Mouse (Mus musculus): ENCODE measurements around the gene Sap30.
"Not testable (repeated sequence)": the region's sequence is repeated elsewhere in the genome, so short reads cannot be mapped to it uniquely, and the experiment has no call there.

The Sap30 gene

DNA sequence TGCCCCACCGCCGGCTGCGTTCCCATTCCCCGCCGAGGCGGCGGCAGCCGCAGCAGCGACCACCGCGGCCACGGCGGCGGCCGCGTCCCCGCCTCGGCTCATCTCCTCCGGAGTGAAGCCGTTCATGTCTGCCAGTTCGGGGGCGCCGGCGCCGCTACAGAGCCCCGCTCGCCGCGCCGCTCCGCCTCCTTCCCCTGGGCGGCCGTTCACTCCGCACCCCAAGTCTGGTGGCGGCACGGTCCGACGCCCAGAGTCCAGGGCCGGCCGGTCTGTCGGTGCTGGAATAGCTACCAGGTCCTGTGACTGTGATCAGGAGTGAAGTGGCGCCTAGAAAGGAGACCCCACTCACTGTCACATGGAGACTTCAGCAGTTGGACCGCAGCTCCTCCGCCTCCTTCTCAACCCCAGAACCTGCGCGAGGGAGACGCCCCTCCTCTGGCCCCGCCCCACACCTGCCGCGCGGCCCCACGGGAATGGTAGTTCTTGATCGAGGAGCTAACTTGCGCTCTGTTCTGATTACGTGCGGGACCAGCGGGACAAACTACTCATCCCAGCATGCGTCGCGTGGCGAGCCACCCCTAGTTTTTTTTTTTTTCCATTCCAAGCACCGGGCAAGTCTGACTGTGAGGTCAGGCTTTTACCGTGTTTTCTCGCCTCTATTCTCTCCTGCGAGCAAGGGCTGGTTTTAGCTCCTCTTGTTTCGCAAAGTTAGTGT, at the start of gene Sap30:
Gene Sap30 (minus strand): TSS at position 420 of the 715 bp plus-strand sequence.
- peak; percentile 99 for DNase-seq (ENCODE audit: low spot score)

- no peak for DNase-seq (ENCODE audit: low spot score)
Measured at GRCm38 (mm10) chr8:57536167-57536566, 48.5 kb upstream of the Sap30 start.

DNA sequence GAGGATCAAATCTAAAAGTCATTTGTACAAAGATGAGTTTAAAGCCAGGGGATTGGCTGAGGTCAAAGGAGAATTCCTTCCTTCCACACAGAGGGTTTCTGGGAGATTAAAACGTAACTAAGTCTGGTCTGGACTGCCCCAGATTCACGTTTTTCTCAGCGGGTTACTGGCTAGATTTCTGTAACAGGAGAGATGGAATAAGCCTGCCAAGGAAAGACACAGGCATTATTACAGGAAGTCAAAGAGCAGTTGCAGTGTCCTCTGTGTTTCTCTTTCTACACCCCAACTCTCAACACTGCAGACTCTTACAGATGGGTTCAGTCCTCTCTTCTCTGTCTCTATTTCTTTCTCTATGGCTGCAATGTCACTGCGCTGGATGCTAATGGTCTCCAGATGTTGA, 46.8 kb upstream of the Sap30 start:
- no peak for DNase-seq (ENCODE audit: low spot score)

DNA sequence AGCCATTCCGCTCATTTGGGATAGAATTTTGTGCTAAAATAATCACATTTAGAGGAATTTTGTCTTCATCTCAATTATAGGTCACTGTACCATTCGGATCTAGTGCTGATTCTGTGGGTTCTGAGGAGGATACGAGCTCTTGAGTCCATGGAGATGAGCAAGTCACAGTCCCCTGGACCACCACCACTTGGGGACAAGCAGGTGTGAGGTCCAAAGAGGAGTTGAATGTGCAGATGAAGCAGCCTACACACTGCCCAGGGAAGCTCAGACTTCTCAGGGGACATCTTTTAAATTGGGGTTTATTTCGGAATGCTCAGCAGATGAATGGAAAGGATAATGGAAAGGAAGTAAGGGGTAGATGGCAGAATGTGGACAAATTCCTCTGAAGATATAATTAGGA, 45.4 kb upstream of the Sap30 start:
- no peak for DNase-seq (ENCODE audit: low spot score)

GRCm38 (mm10) chr8:57532223-57532622, 44.6 kb upstream of the Sap30 start:
- DNase-seq (ENCODE audit: low spot score): no peak

GRCm38 (mm10) chr8:57530666-57531349, 43.1 kb upstream of the Sap30 start:
- DNase-seq (ENCODE audit: low spot score): peak; percentile 66

DNA sequence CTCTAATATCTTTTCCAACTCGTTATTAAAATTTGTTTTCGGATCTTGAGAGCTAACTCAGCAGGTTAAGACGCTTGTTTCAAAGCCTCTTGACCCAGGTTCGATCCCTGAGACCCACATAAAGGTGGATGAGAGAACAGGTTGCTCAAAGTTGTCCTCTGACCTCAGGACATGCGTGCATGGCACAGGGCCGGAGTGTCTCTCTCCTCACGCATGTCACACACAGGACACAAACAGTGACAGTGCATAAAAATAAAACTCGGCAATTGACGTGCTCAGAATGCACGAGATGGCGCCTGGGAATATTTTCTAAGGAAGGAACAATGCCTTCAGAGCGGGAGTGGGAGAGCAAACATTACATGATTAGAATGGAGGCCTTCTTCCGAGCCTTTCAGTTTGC, 42.6 kb upstream of the Sap30 start:
- no peak for DNase-seq (ENCODE audit: low spot score)

- DNase-seq (ENCODE audit: low spot score): no peak
Measured at GRCm38 (mm10) chr8:57528036-57528435, 40.4 kb upstream of the Sap30 start.

GRCm38 (mm10) chr8:57520186-57520786, 32.6 kb upstream of the Sap30 start:
- DNase-seq (ENCODE audit: low spot score): no peak

DNA sequence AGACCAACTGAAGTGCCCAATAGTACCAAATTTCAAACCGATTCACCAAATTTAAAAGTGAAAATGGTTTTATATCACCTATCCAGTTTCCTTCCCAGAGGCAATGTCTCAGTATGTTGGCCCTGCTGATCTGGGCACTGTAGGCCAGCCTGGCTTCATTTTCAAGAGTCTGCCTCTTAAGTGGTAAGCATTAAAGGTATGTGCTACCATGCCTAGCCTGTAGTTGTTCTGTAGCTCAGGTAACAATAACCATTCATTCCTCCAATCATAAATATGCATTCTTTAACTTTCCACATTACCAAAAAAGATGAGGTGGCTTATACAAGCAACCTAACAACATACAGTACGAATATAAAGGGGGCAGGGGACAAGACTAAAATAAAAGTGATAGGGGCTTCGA, 30.1 kb upstream of the Sap30 start:
- no peak for DNase-seq (ENCODE audit: low spot score)

DNA sequence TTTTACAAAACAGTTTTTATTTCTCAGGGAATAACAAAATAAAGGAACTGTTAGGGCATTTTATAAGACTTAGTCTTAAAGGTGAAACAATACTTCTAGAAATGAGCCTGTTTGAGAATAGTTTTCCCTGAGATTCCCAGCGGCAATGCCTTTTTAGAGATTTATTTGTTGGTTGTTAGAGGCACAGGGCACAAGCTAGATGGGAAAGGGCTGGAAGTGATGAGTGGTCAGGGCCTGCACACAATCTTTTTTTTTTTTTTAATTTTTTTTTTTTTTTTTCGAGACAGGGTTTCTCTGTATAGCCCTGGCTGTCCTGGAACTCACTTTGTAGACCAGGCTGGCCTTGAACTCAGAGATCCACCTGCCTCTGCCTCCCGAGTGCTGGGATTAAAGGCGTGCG, 29.0 kb upstream of the Sap30 start:
- not testable (repeated sequence) for DNase-seq (ENCODE audit: low spot score)

DNA sequence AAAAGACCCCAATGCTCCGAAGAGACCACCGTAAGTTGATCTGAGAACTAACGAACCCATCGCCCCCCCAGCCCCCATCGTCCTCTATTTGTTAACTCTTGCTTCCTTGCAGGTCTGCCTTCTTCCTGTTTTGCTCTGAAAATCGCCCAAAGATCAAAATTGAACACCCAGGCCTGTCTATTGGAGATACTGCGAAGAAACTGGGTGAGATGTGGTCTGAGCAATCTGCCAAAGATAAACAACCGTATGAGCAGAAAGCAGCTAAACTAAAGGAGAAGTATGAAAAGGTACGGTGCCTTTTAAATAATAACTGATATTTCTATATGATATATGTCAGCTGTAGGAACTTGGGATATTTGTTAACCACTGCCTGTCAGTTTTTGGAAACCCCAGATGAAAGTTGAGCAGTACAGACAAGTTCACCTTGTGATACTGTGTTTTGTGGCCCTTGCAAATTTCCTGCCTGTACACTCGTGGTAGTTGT, 25.6 kb upstream of the Sap30 start:
- DNase-seq (ENCODE audit: low spot score): not testable (repeated sequence)

- DNase-seq (ENCODE audit: low spot score): no peak
Measured at GRCm38 (mm10) chr8:57512141-57513056, 24.7 kb upstream of the Sap30 start.

DNA sequence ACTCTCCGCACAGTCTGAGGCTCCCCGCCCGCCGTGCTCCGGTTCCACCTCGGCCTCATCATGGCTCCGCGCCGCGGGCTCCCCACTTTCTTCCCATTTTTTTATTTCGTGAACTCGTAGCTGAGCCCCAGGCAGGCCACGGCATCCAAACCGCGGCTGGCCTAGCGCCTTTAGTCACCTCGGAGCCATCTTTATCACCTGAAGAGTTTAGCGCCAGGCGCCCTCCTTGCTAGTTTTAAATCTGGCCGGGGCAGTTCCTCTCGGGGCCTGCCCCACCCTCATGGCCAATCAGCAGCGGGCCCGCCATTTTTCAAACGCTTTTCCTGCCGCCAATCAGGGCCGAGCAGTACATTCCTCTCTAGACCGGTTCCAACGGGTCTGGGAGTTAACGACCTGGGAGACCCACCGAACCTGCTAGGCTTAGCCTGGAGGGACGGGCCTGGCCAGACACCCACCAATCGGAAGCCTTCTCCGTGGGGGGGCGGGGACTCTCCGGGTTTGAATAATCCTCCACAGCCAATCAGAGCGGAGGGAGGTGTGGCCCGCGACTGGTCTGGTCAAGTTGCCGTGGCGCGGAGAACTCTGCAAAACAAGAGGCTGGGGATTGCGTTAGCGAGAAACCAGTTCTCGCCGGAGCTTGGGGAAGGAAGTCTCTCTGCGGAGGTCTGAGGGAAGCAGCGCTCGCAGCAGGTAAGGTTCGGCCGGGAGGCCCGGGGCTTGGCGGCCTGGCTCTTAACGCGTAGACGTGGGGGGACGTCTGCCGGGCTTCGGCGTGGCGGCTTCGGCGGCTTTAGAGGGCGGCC, 23.9 kb upstream of the Sap30 start, which contains the start of gene Hmgb2:
Gene Hmgb2 (plus strand): TSS at position 592 of the 803 bp plus-strand sequence.
- peak; percentile 99 for DNase-seq (ENCODE audit: low spot score)

- no peak for DNase-seq (ENCODE audit: low spot score)
Measured at GRCm38 (mm10) chr8:57510791-57511315, 23.2 kb upstream of the Sap30 start.

DNA sequence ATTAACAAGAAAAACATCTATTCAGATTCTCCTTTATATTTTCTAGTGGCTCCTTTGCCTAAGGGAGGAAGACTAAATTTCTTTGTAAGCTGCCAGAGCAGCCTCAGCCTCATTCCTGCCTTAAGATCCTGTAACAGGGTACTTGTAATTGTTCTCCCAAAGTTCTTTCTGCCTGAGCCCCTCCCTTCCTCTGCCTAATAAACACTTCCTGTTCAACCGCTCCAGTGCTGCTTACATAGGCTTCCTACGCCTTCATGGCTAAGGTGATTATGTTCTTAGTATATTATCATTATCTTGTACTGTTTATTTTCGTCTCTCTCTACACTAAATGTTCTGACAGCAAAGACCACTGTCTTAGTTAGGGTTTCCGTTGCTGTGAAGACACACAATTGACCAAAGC, 21.0 kb upstream of the Sap30 start:
- no peak for DNase-seq (ENCODE audit: low spot score)

DNA sequence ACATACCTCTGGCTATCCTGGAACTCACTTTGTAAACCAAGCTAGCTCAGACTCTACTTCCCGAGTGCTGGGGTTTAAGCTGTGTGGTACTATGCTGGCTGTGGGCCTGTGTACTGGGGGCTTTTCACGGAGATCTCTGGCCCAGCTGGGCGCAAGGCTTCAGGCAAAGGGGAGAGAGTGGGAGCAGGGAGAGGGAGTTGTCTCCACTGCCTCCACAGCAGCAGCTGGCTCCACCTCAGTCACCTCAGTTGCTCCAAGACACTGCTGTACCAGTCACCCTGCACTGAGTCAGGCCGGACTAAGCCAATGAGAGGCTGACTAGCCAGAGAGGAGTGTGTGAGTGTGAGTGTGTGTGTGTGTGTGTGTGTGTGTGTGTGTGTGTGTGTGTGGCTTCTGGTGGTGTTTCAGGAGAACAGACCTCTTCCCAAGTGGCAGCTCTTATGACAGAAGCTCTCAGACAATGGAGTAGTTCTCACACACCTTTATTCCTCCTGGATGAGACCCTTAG, 19.9 kb upstream of the Sap30 start:
- DNase-seq (ENCODE audit: low spot score): no peak

- not testable (repeated sequence) for DNase-seq (ENCODE audit: low spot score)
Measured at GRCm38 (mm10) chr8:57505500-57505899, 17.8 kb upstream of the Sap30 start.

DNA sequence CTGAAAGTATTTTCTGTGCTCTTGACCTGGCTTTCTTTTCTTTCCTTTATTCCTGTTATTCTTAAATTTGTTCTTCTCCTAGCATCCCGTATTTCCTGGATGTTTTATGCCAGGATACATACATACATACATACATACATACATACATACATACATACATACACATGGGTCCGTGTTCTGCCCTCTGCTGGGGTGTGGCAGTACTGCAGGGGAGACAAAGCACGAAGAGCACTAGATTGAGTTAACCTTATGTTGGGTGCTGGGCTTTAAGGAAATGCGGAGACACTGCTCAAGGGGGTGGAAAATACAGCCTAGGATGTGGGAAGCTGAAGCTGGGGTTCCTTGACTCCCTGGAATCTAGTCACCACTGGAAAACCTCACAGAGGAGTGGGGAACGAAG, 16.0 kb upstream of the Sap30 start:
- DNase-seq (ENCODE audit: low spot score): peak; percentile 72

GRCm38 (mm10) chr8:57498847-57499511, 11.3 kb upstream of the Sap30 start:
- DNase-seq (ENCODE audit: low spot score): no peak

Measured in spleen, adult 12 weeks (tissue).